In the genomic region with DNA sequence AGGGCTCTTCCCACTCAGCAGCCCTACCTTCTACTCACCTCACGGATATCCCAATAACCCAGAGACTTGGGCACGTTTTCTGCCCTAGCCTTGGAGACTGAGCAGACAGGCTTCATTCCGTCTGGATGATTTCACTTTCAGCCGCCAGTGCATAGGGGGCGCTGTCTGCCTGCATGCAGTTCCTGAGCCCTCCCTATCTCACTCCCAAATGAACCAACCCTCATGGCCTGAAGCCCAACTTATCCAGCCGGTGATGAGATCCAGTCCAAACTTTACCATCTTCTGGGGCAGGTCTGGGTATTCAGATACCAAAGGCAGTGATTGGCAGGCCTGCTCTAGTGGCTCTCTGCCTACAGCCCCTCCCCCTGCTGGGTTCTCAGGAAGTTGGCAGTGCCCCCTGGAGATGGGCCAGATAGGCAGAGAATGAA, we compare ENCODE assay signal across 9 mouse cellular contexts. TPM values are rescaled to one million over a fixed set of nuclear protein-coding genes. Genes with fewer than 3 reads are reported as not detected.
DNase-seq lines count a peak whose midpoint lies in the region; ATAC-seq and TF ChIP-seq lines count a peak whose summit lies in the region.
"Had no signal": no experiment of that assay in that cellular context is flagged by ENCODE, and none has a peak within 500 bp of the region (broad histone marks: within the 10 kb centered on the region; RNA-seq: fewer than 3 reads in every experiment).

No protein-coding gene starts in this region.

- intact Hi-C loops in left cerebral cortex, postnatal 14 days (cut with DNase I), result no loop called here

- 16% methylated on average over 6 of the region's 6 CpGs for WGBS in forebrain, embryonic 10.5 days
- WGBS in forebrain, embryonic 12.5 days, result 21% methylated on average over 6 of the region's 6 CpGs
- WGBS in hindbrain, postnatal 0 days, result 18% methylated on average over 6 of the region's 6 CpGs
- WGBS in midbrain, embryonic 10.5 days, result 24% methylated on average over 6 of the region's 6 CpGs
- 31% methylated on average over 6 of the region's 6 CpGs for WGBS in stomach, embryonic 14.5 days

- no peak overlapping the region for H3K4me2 ChIP-seq in forebrain, embryonic 12.5 days
- no peak overlapping the region for H3K4me2 ChIP-seq in hindbrain, postnatal 0 days (ENCODE audit: low read depth, low read length)
- H3K4me2 ChIP-seq in stomach, embryonic 14.5 days (replicated peaks; ENCODE audit: low read depth, low read length), result no peak overlapping the region

- no peaks in the 10 kb centered on the region for H3K27me3 ChIP-seq in forebrain, embryonic 10.5 days (ENCODE audit: poor library complexity, severe bottlenecking)
- H3K27me3 ChIP-seq in forebrain, embryonic 12.5 days, result no peaks in the 10 kb centered on the region
- H3K27me3 ChIP-seq in hindbrain, postnatal 0 days (ENCODE audit: insufficient read depth, low read length), result no peaks in the 10 kb centered on the region
- H3K27me3 ChIP-seq in midbrain, embryonic 10.5 days (ENCODE audit: low read depth, poor library complexity, severe bottlenecking), result no peaks in the 10 kb centered on the region
- H3K27me3 ChIP-seq in stomach, embryonic 14.5 days (ENCODE audit: control insufficient read depth, insufficient read depth, low read length), result no peaks in the 10 kb centered on the region

- no peak overlapping the region for H3K4me3 ChIP-seq in forebrain, embryonic 10.5 days
- H3K4me3 ChIP-seq in forebrain, embryonic 12.5 days (replicated peaks), result no peak overlapping the region
- no peak overlapping the region for H3K4me3 ChIP-seq in hindbrain, postnatal 0 days (ENCODE audit: low read length)
- no peak overlapping the region for H3K4me3 ChIP-seq in midbrain, embryonic 10.5 days
- H3K4me3 ChIP-seq in stomach, embryonic 14.5 days (ENCODE audit: low read depth, low read length), result no peak overlapping the region
- H3K4me3 ChIP-seq: megakaryocyte, embryonic 14.5 days had no signal

- H3K27ac ChIP-seq in forebrain, embryonic 10.5 days, result no peak overlapping the region
- H3K27ac ChIP-seq in forebrain, embryonic 12.5 days, result no peak overlapping the region
- peak overlapping the region; percentile 60; the same call in 1 of the 2 replicates for H3K27ac ChIP-seq in hindbrain, postnatal 0 days
- no peak overlapping the region for H3K27ac ChIP-seq in midbrain, embryonic 10.5 days (replicated peaks)
- H3K27ac ChIP-seq in stomach, embryonic 14.5 days (ENCODE audit: low read length), result no peak overlapping the region

- TF ChIP-seq CTCF in hindbrain, postnatal 0 days (IDR thresholded peaks at IDR 0.05; ENCODE audit: low read depth), result peak; percentile 84

- peak; percentile 28 for DNase-seq in forebrain, embryonic 10.5 days (ENCODE audit: extremely low spot score, low spot score)
- peak; percentile 29 for DNase-seq in cerebellum, adult 11-12 months
- DNase-seq in frontal cortex, postnatal 10 days (ENCODE audit: low spot score in 2 of 2), result peak; percentile 51 to 57
- peak; percentile 87 for DNase-seq in hindbrain, postnatal 0 days (ENCODE audit: low spot score)
- peak; percentile 52 to 72 for DNase-seq in left cerebral cortex, postnatal 14 days (ENCODE audit: low spot score in 2 of 2)
- DNase-seq in midbrain, embryonic 10.5 days (ENCODE audit: low spot score), result peak; percentile 34

- no peaks in the 10 kb centered on the region for H3K36me3 ChIP-seq in forebrain, embryonic 10.5 days (replicated peaks)
- H3K36me3 ChIP-seq in forebrain, embryonic 12.5 days (replicated peaks), result no peaks in the 10 kb centered on the region
- H3K36me3 ChIP-seq in hindbrain, postnatal 0 days (ENCODE audit: insufficient read depth, low read length), result no peaks in the 10 kb centered on the region
- H3K36me3 ChIP-seq in midbrain, embryonic 10.5 days, result no peaks in the 10 kb centered on the region
- no peaks in the 10 kb centered on the region for H3K36me3 ChIP-seq in stomach, embryonic 14.5 days (ENCODE audit: control insufficient read depth, insufficient read depth, low read length)

- no peaks in the 10 kb centered on the region for H3K9me3 ChIP-seq in forebrain, embryonic 10.5 days
- H3K9me3 ChIP-seq in forebrain, embryonic 12.5 days, result no peaks in the 10 kb centered on the region
- H3K9me3 ChIP-seq in hindbrain, postnatal 0 days (ENCODE audit: low read length), result no peaks in the 10 kb centered on the region
- H3K9me3 ChIP-seq in midbrain, embryonic 10.5 days (replicated peaks), result no peaks in the 10 kb centered on the region
- H3K9me3 ChIP-seq in stomach, embryonic 14.5 days (ENCODE audit: control insufficient read depth, low read depth, low read length), result no peaks in the 10 kb centered on the region

- H3K4me1 ChIP-seq in forebrain, embryonic 10.5 days, result peaks cover 6% of the 10 kb centered on the region; the same call in 1 of the 2 replicates
- H3K4me1 ChIP-seq in forebrain, embryonic 12.5 days, result no peaks in the 10 kb centered on the region
- H3K4me1 ChIP-seq in hindbrain, postnatal 0 days (ENCODE audit: insufficient read depth, low read length), result peaks cover 3% of the 10 kb centered on the region; the same call in 1 of the 2 replicates
- peaks cover 5% of the 10 kb centered on the region; the same call in 1 of the 2 replicates for H3K4me1 ChIP-seq in midbrain, embryonic 10.5 days
- H3K4me1 ChIP-seq in stomach, embryonic 14.5 days (ENCODE audit: control insufficient read depth, insufficient read depth, low read length), result no peaks in the 10 kb centered on the region

- H3K9ac ChIP-seq in forebrain, embryonic 12.5 days, result no peak overlapping the region
- no peak overlapping the region for H3K9ac ChIP-seq in hindbrain, postnatal 0 days (replicated peaks; ENCODE audit: low read length)
- H3K9ac ChIP-seq in stomach, embryonic 14.5 days (replicated peaks; ENCODE audit: low read depth, low read length), result no peak overlapping the region

- no peak for ATAC-seq in forebrain, embryonic 12.5 days (ENCODE audit: low FRiP score)
- ATAC-seq in hindbrain, postnatal 0 days, result peak; percentile 95
- ATAC-seq in stomach, embryonic 14.5 days (ENCODE audit: insufficient number of reproducible peaks, insufficient read depth, low FRiP score, low read depth), result peak; percentile 46

RNA-seq across cellular contexts. Expression of a gene that starts 9.8 kb away (rescaled TPM):
- 11.2 and 13.5 TPM in 2 replicates for polyA plus RNA-seq in forebrain, embryonic 10.5 days (2016; fragmentation: Nextera tagmentation; extraction: Ambion mirVana)
- polyA plus RNA-seq in forebrain, embryonic 12.5 days (2016; fragmentation: Nextera tagmentation; extraction: Ambion mirVana), result 10.7 and 12.0 TPM in 2 replicates
- 8.7 and 18.9 TPM in 2 replicates for total RNA-seq in hindbrain, postnatal 0 days (2014; rRNA removed)
- polyA plus RNA-seq in hindbrain, postnatal 0 days (2015; fragmentation: Nextera tagmentation; extraction: Ambion mirVana), result 12.6 and 15.5 TPM in 2 replicates
- 1 to 10 TPM; 3.4 to 3.8 TPM for total RNA-seq in left cerebral cortex, postnatal 14 days (2021)
- 13.1 and 13.4 TPM in 2 replicates for polyA plus RNA-seq in midbrain, embryonic 10.5 days (2016; fragmentation: Nextera tagmentation; extraction: Ambion mirVana)
- 6.9 and 8.1 TPM in 2 replicates for polyA plus RNA-seq in stomach, embryonic 14.5 days (2014; fragmentation: Nextera tagmentation; extraction: Ambion mirVana)

RNA-seq across cellular contexts. Expression of a gene that starts 15.7 kb away (rescaled TPM):
- polyA plus RNA-seq in forebrain, embryonic 10.5 days (2016; fragmentation: Nextera tagmentation; extraction: Ambion mirVana), result not detected in 2 replicates
- not detected in 2 replicates for polyA plus RNA-seq in forebrain, embryonic 12.5 days (2016; fragmentation: Nextera tagmentation; extraction: Ambion mirVana)
- total RNA-seq in hindbrain, postnatal 0 days (2014; rRNA removed), result not detected in 2 replicates
- polyA plus RNA-seq in hindbrain, postnatal 0 days (2015; fragmentation: Nextera tagmentation; extraction: Ambion mirVana), result 0.15 TPM in 1 of 2 replicates, not detected in the other
- total RNA-seq in left cerebral cortex, postnatal 14 days (2021), result not detected
- not detected in 2 replicates for polyA plus RNA-seq in midbrain, embryonic 10.5 days (2016; fragmentation: Nextera tagmentation; extraction: Ambion mirVana)
- 27.4 and 30.9 TPM in 2 replicates for polyA plus RNA-seq in stomach, embryonic 14.5 days (2014; fragmentation: Nextera tagmentation; extraction: Ambion mirVana)

RNA-seq across cellular contexts. Expression of a gene that starts 21.7 kb away (rescaled TPM):
- polyA plus RNA-seq in forebrain, embryonic 10.5 days (2016; fragmentation: Nextera tagmentation; extraction: Ambion mirVana), result 17.7 and 19.5 TPM in 2 replicates
- 63.8 and 66.8 TPM in 2 replicates for polyA plus RNA-seq in forebrain, embryonic 12.5 days (2016; fragmentation: Nextera tagmentation; extraction: Ambion mirVana)
- total RNA-seq in hindbrain, postnatal 0 days (2014; rRNA removed), result 29.8 and 41.1 TPM in 2 replicates
- polyA plus RNA-seq in hindbrain, postnatal 0 days (2015; fragmentation: Nextera tagmentation; extraction: Ambion mirVana), result 39.0 and 39.7 TPM in 2 replicates
- 10 to 100 TPM; 66.3 to 66.4 TPM for total RNA-seq in left cerebral cortex, postnatal 14 days (2021)
- 20.6 and 39.5 TPM in 2 replicates for polyA plus RNA-seq in midbrain, embryonic 10.5 days (2016; fragmentation: Nextera tagmentation; extraction: Ambion mirVana)
- 19.6 and 21.0 TPM in 2 replicates for polyA plus RNA-seq in stomach, embryonic 14.5 days (2014; fragmentation: Nextera tagmentation; extraction: Ambion mirVana)

RNA-seq across cellular contexts. Expression of a gene that starts 32.9 kb away (rescaled TPM):
- 10.1 and 10.2 TPM in 2 replicates for polyA plus RNA-seq in forebrain, embryonic 10.5 days (2016; fragmentation: Nextera tagmentation; extraction: Ambion mirVana)
- polyA plus RNA-seq in forebrain, embryonic 12.5 days (2016; fragmentation: Nextera tagmentation; extraction: Ambion mirVana), result 7.2 and 9.3 TPM in 2 replicates
- 5.3 and 6.1 TPM in 2 replicates for total RNA-seq in hindbrain, postnatal 0 days (2014; rRNA removed)
- 18.7 and 20.0 TPM in 2 replicates for polyA plus RNA-seq in hindbrain, postnatal 0 days (2015; fragmentation: Nextera tagmentation; extraction: Ambion mirVana)
- 1 to 10 TPM; 3.3 TPM for total RNA-seq in left cerebral cortex, postnatal 14 days (2021)
- 11.6 and 12.6 TPM in 2 replicates for polyA plus RNA-seq in midbrain, embryonic 10.5 days (2016; fragmentation: Nextera tagmentation; extraction: Ambion mirVana)
- 169 TPM in 2 replicates for polyA plus RNA-seq in stomach, embryonic 14.5 days (2014; fragmentation: Nextera tagmentation; extraction: Ambion mirVana)

RNA-seq across cellular contexts. Expression of a gene that starts 57.7 kb away (rescaled TPM):
- 225 and 235 TPM in 2 replicates for polyA plus RNA-seq in forebrain, embryonic 10.5 days (2016; fragmentation: Nextera tagmentation; extraction: Ambion mirVana)
- polyA plus RNA-seq in forebrain, embryonic 12.5 days (2016; fragmentation: Nextera tagmentation; extraction: Ambion mirVana), result 225 and 230 TPM in 2 replicates
- total RNA-seq in hindbrain, postnatal 0 days (2014; rRNA removed), result 164 and 179 TPM in 2 replicates
- polyA plus RNA-seq in hindbrain, postnatal 0 days (2015; fragmentation: Nextera tagmentation; extraction: Ambion mirVana), result 383 and 384 TPM in 2 replicates
- total RNA-seq in left cerebral cortex, postnatal 14 days (2021), result 100 to 1,000 TPM; 182 to 200 TPM
- polyA plus RNA-seq in midbrain, embryonic 10.5 days (2016; fragmentation: Nextera tagmentation; extraction: Ambion mirVana), result 240 and 243 TPM in 2 replicates
- polyA plus RNA-seq in stomach, embryonic 14.5 days (2014; fragmentation: Nextera tagmentation; extraction: Ambion mirVana), result 166 and 173 TPM in 2 replicates

Comparison
In these comparisons a context has a peak if more than half of its experiments do, and no peak if none do; other contexts are left out.
1. DNase-seq: peak in every context shown above with its lines; median percentile 87 in hindbrain, postnatal 0 days; 62 in left cerebral cortex, postnatal 14 days; 54 in frontal cortex, postnatal 10 days; 34 in midbrain, embryonic 10.5 days; 29 in cerebellum, adult 11-12 months; 28 in forebrain, embryonic 10.5 days.
2. RNA of a gene that starts 15.7 kb away (polyA plus RNA-seq): 27.4 to 30.9 TPM in stomach, embryonic 14.5 days; 0.15 TPM in hindbrain, postnatal 0 days, not detected in forebrain, embryonic 10.5 days, not detected in forebrain, embryonic 12.5 days and not detected in midbrain, embryonic 10.5 days; every median in the first group is over 10 times any median in the second.